Mouse (Mus musculus) left cerebral cortex, adult 11 months (tissue): ENCODE measurements at regions not wholly inside any gene's neighbourhood (a gene's known extent, or its start where the extent isn't known, plus 50 kb on each side); places are given as distances from the start of the nearest gene placed in this dataset.

Experiments used
- DNase-seq: peaks from one replicate; pipeline ENCODE4 v3.0.0; 2022; ENCODE audit warnings: low spot score

DNA sequence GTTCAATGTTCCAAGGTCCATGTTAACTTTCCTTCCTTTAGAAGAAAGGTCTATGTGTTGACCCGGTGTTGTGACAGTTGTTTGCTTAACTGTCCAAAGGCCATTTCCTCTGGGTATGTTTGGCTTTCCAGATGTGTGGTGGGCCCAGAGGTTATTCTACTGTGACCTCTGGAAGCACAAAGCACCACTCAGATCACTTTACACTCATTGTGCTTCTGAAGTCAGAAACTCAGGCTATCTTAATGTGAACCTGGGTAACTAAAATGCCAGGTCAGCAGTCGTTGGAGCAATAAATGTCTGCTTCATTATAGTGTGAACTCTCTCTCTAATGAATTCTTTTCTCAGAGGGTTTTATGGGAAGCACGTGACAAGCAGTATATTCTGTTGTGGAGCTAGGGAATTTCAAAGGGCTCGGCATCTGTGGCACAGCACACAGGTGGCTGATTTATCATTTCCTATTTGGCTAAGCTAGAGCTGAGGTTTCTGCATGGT lies 68.5 kb upstream of the Klf12 start:
- DNase-seq = no peak

GRCm38 (mm10) chr14:100351004-100351403 lies 66.5 kb upstream of the Klf12 start:
- DNase-seq = no peak

DNA sequence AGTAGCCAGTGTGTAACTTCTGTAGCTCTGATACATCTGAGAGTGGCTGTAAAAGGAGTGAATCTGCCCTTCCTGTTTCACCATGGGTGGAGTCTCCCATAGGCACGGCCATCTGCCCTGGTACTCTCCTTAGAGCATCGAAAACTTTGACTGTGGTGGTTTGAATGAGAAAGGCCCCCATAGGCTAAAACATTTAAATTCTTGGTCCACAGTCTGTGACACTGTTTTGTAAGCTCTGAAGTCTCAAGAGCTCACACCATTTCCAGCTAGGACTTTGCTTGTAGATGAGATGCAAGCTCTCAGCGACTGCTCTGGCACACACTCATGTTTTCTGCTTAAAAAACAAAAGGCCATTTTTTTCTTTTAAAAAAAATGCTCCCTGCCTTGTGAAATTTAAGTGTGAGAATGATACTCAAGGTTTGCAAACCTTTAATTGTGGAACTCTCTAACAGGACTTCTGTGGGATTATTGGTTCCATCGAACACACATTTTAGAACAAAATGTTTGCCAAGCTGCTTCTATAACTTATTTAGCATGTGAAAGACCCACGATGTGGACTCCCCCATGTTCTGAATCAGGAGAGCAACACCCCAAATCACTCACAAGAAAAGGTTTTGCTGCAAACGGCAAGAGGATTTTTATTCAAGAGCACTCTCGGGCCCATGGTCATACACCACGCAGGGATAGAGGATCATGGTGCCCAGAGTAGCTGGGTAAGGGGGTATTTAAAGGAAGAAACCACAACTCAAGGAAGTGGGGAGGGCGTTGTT lies 65.7 kb upstream of the Klf12 start:
- no peak for DNase-seq

GRCm38 (mm10) chr14:100348336-100349164 lies 64.1 kb upstream of the Klf12 start:
- no peak for DNase-seq

GRCm38 (mm10) chr14:100336926-100337325 lies 52.4 kb upstream of the Klf12 start:
- no peak for DNase-seq
